Mouse (Mus musculus): Measurements from ENCODE around the gene Pip4k2b. TPM values are rescaled to one million over a fixed set of nuclear protein-coding genes. Genes with fewer than 3 reads are reported as not detected.
"Not testable (repeated sequence)": the region's sequence is repeated elsewhere in the genome, so short reads cannot be mapped to it uniquely, and the experiment has no call there.

Gene Pip4k2b
- polyA plus RNA-seq (2012; rRNA removed), result 60.9 and 63.3 TPM in 2 replicates

GRCm38 (mm10) chr11:97744063-97744717 is at the start of gene Pip4k2b:
Pip4k2b (minus strand) TSS chr11:97744704.
- peak; percentile 16 to 20 for DNase-seq (ENCODE audit: extremely low spot score in 1 of 2, low spot score in 1 of 2)

- peak in 1 of 2 experiments; percentile 84 for DNase-seq (ENCODE audit: extremely low spot score in 1 of 2, low spot score in 1 of 2)
Measured at GRCm38 (mm10) chr11:97793165-97793564, 48.7 kb upstream of the Pip4k2b start.

DNA sequence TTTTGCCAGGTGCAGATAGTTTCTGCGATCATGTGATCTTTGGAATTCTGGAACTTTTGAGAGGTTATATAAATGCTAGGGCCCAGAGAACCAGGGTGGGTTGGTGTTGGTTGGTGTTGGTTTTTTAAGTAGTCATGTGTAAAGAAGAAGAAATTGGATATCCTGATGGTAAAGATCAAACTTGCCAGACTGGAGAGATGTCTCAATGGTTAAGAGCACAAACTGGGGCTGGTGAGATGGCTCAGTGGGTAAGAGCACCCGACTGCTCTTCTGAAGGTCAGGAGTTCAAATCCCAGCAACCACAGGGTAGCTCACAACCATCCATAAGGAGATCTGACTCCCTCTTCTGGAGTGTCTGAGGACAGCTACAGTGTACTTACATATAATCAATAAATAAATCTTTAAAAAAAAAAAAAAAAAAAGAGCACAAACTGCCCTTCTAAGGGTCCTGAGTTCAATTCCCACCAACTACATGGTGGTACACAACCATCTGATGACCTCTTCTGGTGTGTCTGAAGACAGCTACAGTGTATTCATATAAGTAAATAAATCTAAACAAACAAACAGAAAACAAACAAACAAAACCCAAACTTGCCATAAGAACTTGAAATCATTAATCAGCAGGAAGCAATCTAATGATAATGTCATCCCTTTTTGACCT is 46.4 kb upstream of the Pip4k2b start:
- DNase-seq (ENCODE audit: extremely low spot score in 1 of 2, low spot score in 1 of 2), result not testable (repeated sequence)

- no peak for DNase-seq (ENCODE audit: extremely low spot score in 1 of 2, low spot score in 1 of 2)
Measured at GRCm38 (mm10) chr11:97789727-97790126, 45.2 kb upstream of the Pip4k2b start.

DNA sequence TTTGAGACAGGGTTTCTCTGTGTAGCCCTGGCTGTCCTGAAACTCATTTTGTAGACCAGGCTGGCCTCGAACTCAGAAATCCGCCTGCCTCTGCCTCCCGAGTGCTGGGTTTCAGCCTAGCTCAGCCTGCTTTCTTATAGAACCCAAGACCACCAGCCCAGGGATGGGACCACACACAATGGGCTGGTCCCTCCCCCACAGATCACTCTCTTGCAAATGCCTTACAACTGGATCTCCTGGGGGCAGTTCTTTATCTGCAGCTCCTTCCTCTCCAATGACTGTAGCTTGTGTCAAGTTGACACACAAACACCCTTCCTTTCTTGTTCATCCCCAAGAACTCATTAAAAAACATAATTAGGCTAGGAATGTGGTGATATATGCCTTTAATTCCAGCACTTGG is 43.5 kb upstream of the Pip4k2b start:
- no peak for DNase-seq (ENCODE audit: extremely low spot score in 1 of 2, low spot score in 1 of 2)

DNA sequence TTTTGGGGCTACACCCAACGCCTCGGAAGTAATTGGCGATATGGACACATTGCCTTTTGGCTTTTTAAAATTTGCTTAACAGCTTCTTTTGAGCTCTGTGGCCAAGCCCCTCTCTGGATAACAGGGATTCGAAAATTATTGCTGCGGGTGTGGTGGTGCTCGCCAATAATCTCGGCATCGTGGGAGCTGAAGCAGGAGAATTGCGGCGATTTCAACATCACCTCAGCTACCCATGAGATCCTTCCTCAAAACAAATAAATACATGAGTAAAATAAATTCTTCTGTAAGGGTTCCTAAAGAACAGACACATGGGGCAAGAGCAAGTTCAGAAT is 38.0 kb upstream of the Pip4k2b start:
- DNase-seq (ENCODE audit: extremely low spot score in 1 of 2, low spot score in 1 of 2), result no peak

DNA sequence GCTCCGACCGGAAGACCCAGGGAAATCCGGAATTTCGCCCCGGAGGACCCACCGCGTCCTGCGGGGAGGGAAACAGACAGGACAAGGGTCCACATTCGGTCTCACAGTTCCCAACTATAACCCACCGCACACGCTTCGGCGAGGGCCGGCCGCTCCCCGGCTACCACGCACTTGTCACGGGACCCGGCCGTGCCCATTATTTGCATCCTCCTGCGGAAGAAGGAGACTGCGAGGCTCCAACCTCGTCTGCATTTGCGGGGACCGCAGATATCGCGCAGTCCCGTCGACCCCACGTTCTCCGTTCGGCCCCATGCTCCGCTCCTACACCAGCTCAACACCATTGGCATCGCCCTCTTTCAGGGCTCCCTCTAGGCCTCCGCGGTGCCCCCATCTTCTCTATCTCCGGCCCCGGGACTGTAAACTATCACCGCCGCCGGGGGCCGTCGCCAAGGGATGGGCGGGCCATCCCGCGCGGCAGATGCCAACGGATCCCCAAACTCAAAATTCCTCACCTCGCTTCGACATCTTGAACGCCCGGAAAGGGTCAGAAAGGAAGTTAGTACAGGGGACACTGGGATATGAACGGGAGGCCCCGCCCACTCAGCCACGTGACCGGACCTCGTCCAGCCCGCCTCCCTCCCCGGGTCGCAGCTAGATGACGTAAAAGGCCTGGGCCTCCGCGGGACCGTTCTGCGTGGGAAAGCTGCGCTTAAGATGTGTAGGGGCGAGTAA is 37.5 kb upstream of the Pip4k2b start, which contains the start of gene Rpl23:
Gene Rpl23 (minus strand): TSS at position 606 of the 732 bp plus-strand sequence.
- peak; percentile 98 to 100 for DNase-seq (ENCODE audit: extremely low spot score in 1 of 2, low spot score in 1 of 2)

GRCm38 (mm10) chr11:97781478-97781831 is 37.0 kb upstream of the Pip4k2b start:
- DNase-seq (ENCODE audit: extremely low spot score in 1 of 2, low spot score in 1 of 2), result no peak

DNA sequence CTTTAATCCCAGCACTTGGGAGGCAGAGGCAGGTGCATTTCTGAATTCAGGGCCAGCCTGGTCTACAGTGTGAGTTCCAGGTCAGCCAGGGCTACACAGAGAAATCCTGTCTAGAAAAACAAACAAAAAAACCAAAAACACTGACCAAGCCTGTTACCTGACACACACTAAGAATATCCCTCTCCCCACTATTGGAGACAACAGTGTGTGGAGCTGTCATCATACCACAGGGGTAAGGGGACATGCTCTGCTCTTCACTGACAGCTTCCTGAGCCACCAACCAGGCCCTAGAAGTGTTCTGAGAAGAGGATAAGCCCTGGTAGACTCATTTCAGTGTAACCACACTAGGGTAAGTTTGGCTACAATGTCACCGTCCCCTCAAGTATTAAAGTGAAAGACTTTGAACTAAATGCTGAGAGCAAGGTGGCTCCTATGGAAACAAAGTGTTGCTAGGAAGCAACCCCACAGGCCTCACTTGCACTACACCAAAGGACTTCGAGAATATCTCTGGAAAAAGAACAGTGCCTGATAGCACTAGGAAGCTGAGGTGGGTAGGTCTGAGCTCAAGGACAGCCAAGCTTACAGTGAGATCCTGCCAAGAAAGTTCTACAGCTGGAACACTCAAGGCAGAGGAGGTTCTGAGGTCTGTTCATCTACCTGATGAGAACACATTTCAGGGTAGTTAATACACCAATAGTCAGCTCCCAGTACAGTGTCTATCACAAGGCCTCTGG is 35.6 kb upstream of the Pip4k2b start:
- DNase-seq (ENCODE audit: extremely low spot score in 1 of 2, low spot score in 1 of 2), result no peak

- no peak for DNase-seq (ENCODE audit: extremely low spot score in 1 of 2, low spot score in 1 of 2)
Measured at GRCm38 (mm10) chr11:97778918-97779317, 34.4 kb upstream of the Pip4k2b start.

DNA sequence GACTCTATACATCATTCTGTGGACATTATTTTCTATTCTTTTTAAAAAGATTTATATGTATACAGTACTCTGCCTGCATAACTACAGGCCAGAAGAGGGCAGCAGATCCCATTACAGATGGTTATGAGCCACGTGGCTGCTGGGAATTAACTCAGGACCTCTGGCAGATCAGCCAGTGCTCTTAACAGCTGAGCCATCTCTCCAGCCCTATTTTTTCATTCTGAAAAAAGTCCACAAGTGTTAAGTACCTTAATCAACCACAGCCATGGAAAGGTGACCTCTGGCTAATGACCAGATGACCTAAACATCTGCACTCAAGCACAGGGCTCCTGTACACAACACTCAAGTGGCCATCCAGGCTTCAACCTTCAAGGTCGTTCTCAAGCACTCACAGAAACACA is 32.6 kb upstream of the Pip4k2b start:
- DNase-seq (ENCODE audit: extremely low spot score in 1 of 2, low spot score in 1 of 2), result no peak

- no peak for DNase-seq (ENCODE audit: extremely low spot score in 1 of 2, low spot score in 1 of 2)
Measured at GRCm38 (mm10) chr11:97776497-97777128, 32.1 kb upstream of the Pip4k2b start.

- DNase-seq (ENCODE audit: extremely low spot score in 1 of 2, low spot score in 1 of 2), result no peak
Measured at GRCm38 (mm10) chr11:97775808-97776496, 31.4 kb upstream of the Pip4k2b start, which contains the start of gene 1700001P01Rik. 1700001P01Rik (minus strand) TSS chr11:97775918.

DNA sequence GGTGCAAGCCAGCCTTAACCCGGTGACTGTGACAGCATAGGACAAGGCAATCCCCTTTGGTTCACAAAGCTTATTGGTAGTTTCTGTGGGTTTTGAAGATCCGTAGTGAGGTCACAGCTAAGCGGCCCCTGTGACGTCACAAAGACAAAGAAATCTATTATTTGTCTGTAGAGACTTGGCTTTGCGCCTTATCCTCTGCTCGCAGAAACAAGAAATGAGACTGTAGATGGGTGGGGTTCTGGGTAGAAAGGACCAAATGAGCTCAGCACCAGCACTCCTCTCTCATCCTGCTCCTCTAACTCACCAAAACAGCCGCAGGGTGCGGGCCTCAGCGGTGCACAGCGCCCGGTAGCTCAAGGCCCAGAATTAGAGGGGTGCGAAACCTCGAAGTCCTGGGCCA is 30.7 kb upstream of the Pip4k2b start:
- no peak for DNase-seq (ENCODE audit: extremely low spot score in 1 of 2, low spot score in 1 of 2)

DNA sequence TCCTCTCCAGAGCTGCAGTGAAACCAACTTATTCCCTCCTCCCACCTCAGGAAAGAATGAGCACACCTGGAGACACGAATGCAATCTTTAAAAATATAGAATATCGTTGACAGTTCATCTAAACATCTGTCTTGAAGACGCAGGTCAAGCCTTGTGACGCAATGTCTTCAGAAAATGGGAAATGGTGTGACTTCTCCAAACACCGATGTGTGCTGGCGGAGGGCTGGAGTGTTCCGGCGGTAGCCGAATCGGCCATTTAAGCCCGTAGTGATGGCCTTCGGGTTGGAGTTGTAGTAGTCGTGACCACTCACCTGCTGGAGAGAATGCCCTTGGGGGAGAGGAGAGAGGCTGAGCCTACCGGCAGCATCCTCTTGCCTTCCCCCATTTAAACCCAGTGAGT is 26.9 kb upstream of the Pip4k2b start:
- DNase-seq (ENCODE audit: extremely low spot score in 1 of 2, low spot score in 1 of 2), result no peak

GRCm38 (mm10) chr11:97769704-97770103 is 25.2 kb upstream of the Pip4k2b start:
- no peak for DNase-seq (ENCODE audit: extremely low spot score in 1 of 2, low spot score in 1 of 2)

DNA sequence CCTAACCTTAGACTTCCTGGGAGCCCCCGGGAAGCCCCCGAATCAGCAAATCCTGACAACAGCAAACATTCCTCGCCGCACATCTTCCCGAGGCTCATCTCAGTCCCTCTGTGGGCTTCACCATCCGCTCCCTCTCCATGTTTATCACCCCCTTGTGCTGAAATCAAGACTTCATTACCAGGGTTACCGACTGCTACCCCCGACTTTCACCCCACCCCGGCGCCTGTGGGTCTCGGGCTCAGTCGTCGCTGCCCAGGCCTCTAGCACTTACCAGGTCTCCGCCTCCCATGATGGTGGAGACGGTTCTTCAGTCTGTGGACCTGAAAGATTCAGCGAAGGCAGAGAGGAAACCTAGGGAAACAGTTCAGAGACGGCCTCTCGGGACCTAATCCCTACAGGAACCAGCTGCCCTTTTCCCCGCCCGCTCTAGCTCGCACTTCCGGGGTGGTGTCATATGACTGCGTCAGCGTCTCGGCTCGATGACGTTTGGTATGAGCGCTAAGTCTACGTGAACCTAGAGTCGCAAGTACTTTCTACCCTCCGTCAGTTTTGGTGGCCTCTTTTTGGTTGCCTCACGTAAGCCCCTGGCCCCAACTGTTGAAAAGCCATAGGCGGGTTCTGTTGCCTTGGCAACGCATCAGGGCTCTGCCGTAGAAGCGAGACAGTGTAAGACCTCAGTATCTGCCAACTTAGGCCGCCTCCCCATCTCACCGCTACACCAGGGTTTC is 21.8 kb upstream of the Pip4k2b start, which contains the start of gene Cwc25:
Gene Cwc25 (minus strand): TSS at position 403 of the 728 bp plus-strand sequence.
- DNase-seq (ENCODE audit: extremely low spot score in 1 of 2, low spot score in 1 of 2), result peak; percentile 95 to 99

DNA sequence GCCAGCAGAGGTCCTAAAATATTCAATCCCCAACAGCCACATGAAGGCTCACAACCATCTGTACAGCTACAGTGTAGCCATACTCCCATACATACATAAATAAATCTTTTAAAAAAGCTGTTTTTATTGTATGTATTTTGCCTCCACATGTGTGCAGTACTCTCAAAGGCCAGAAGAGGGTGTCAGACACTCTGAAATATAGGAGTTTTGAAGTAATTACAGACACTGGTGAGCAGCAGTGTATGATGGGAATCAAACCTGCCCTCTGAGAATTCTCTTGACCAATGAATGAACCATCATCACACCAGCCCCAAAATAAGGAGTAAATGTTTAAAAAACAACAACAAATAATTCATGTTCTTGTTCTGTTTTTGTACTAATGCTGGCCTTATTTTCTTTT is 17.1 kb upstream of the Pip4k2b start:
- DNase-seq (ENCODE audit: extremely low spot score in 1 of 2, low spot score in 1 of 2), result no peak

GRCm38 (mm10) chr11:97758942-97759341 is 14.4 kb upstream of the Pip4k2b start:
- no peak for DNase-seq (ENCODE audit: extremely low spot score in 1 of 2, low spot score in 1 of 2)

Data from frontal cortex, adult 2 months (tissue).